Mouse (Mus musculus) thymus, adult 2 months (tissue): ENCODE data around the gene Fam149b.

Source experiments
- CTCF ChIP-seq: fragments of 200-500 bp; IDR thresholded peaks from 2 replicates; pipeline ENCODE4 v1.5.1; 2012; ENCODE audit warnings: mild to moderate bottlenecking, control low read depth, low read length, moderate library complexity, borderline replicate concordance; ENCODE audit not compliant: control insufficient read depth, poor library complexity, insufficient read depth; ENCODE audit errors: extremely low read depth
- POLR2A ChIP-seq: fragments of 200-500 bp; IDR thresholded peaks from 2 replicates; pipeline ENCODE4 v1.6.1; 2012; ENCODE audit warnings: mild to moderate bottlenecking, low read length, control low read depth, moderate library complexity; ENCODE audit not compliant: control insufficient read depth, poor library complexity, insufficient read depth; ENCODE audit errors: extremely low read depth

- TF ChIP-seq CTCF = no peak
- no peak for TF ChIP-seq POLR2A
Measured at GRCm38 (mm10) chr14:20429833-20430232, 81.9 kb downstream of the Fam149b start.
